8 mouse cellular contexts compared by ENCODE assay signal in the genomic region with DNA sequence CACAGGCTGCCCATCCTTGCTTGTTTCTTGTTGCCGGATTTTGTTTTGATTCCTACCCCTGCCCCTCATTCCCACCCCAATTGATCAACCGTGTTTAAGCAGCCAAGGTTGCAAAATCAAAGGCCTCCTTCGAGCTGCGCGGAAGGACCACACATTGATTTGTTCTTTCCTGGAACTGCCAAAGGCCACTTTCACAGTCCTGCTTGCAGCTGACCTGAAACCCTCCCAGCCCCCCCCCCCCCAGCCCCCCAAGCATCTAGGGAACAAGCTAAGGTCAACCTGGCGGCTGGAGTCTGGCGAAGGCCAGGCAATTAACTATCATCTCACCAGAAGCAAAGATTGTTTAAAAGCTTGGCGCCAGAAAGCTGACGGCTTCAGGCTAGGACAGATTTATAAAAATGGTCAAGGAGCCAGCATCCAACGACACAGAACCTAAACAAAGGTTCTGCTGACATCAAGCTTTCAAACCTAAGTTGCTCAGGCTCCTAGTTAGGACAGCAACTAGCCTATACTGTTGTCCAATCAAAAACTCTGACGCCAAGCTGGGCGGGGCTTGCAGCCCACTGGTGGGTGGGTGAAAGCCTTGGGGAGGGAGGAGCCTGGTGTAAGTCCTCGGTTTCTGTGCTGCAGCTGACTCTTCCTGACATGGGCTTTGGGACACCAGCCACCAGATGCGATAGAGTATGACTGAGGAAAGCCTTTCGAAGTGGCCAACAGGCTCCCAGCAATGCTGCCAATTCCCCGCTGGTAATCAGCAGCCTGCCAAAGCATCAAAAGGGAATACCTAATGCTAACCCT. TPM values are rescaled to one million over a fixed set of nuclear protein-coding genes. Genes with fewer than 3 reads are reported as not detected.
A peak's percentile ranks its signal among the peaks of the same experiment; 100 is the strongest.
DNase-seq lines count a peak whose midpoint lies in the region; ATAC-seq lines count a peak whose summit lies in the region.

No protein-coding gene starts in this region.

- no peaks in the 10 kb centered on the region for H3K27me3 ChIP-seq in forebrain, embryonic 11.5 days (ENCODE audit: control insufficient read depth, insufficient read depth, low read length)

- no peak overlapping the region for H3K4me3 ChIP-seq in forebrain, embryonic 11.5 days (ENCODE audit: low read depth, low read length)

- 31% methylated on average over 16 of the region's 16 CpGs for WGBS in forebrain, embryonic 11.5 days

- H3K4me2 ChIP-seq in forebrain, embryonic 11.5 days (ENCODE audit: low read depth, low read length, severe bottlenecking): peak overlapping the region; percentile 15; the same call in 1 of the 2 replicates

- H3K4me1 ChIP-seq in forebrain, embryonic 11.5 days (replicated peaks; ENCODE audit: control insufficient read depth, insufficient read depth, low read length): no peaks in the 10 kb centered on the region; the same call in 1 of the 2 replicates

- H3K9ac ChIP-seq in forebrain, embryonic 11.5 days (ENCODE audit: low read length): no peak overlapping the region

- ATAC-seq in forebrain, embryonic 11.5 days (replicated peaks; ENCODE audit: low FRiP score): peak; percentile 81
- peak; percentile 37 to 49; a peak in 1 of 4 replicates for ATAC-seq in hematopoietic stem cell, adult 5-6 weeks (replicated peaks in 1 of 2; ENCODE audit: insufficient read depth in 1 of 2, low FRiP score in 2 of 2, low TSS enrichment in 1 of 2, low read depth in 1 of 2, poor library complexity in 2 of 2, severe bottlenecking in 2 of 2)
- peak; percentile 67 for ATAC-seq in megakaryocyte progenitor cell, adult 5-6 weeks (replicated peaks; ENCODE audit: poor library complexity)
- ATAC-seq in erythroid progenitor cell, adult 5-6 weeks (replicated peaks; ENCODE audit: low FRiP score, poor library complexity, severe bottlenecking): no peak

- H3K9me3 ChIP-seq in forebrain, embryonic 11.5 days (ENCODE audit: control insufficient read depth, low read length): no peaks in the 10 kb centered on the region

- no peak overlapping the region for H3K27ac ChIP-seq in forebrain, embryonic 11.5 days (ENCODE audit: low read depth, low read length)

- no peaks in the 10 kb centered on the region for H3K36me3 ChIP-seq in forebrain, embryonic 11.5 days (ENCODE audit: control insufficient read depth, insufficient read depth, low read length)

- DNase-seq in urinary bladder, postnatal 25 days (ENCODE audit: low spot score): peak; percentile 48
- DNase-seq in urinary bladder, postnatal 10 days (ENCODE audit: low spot score): no peak
- DNase-seq in forebrain, embryonic 11.5 days (ENCODE audit: low spot score): peak; percentile 77
- peak; percentile 83 for DNase-seq in layer of hippocampus, adult 9-11 months
- DNase-seq in testis, postnatal 14 days (ENCODE audit: low spot score): peak; percentile 54

RNA-seq across cellular contexts. Expression of gene Clmn, which starts 13.0 kb away (rescaled TPM):
- polyA plus RNA-seq in forebrain, embryonic 11.5 days (2014; fragmentation: Nextera tagmentation; extraction: Ambion mirVana): 2.8 and 3.2 TPM in 2 replicates
- 0.38 and 0.55 TPM in 2 replicates for total RNA-seq in hematopoietic stem cell, adult 5-6 weeks (2017)
- total RNA-seq in megakaryocyte progenitor cell, adult 5-6 weeks (2015): 0.10 TPM in 1 of 2 replicates, not detected in the other
- total RNA-seq in megakaryocyte progenitor cell, adult 5-6 weeks (2017): not detected in 2 replicates
- total RNA-seq in erythroid progenitor cell, adult 5-6 weeks (2015; ENCODE audit: low replicate concordance): not detected in 2 replicates
- total RNA-seq in erythroid progenitor cell, adult 5-6 weeks (2017; ENCODE audit: low replicate concordance): not detected in 2 replicates
